Mouse (Mus musculus) thymus, adult 2 months (tissue): ENCODE data around the gene Yipf6.

Source experiments
- CTCF ChIP-seq: fragments of 200-500 bp; IDR thresholded peaks from 2 replicates; pipeline ENCODE4 v1.5.1; 2012; ENCODE audit warnings: mild to moderate bottlenecking, control low read depth, low read length, moderate library complexity, borderline replicate concordance; ENCODE audit not compliant: control insufficient read depth, poor library complexity, insufficient read depth; ENCODE audit errors: extremely low read depth
- POLR2A ChIP-seq: fragments of 200-500 bp; IDR thresholded peaks from 2 replicates; pipeline ENCODE4 v1.6.1; 2012; ENCODE audit warnings: mild to moderate bottlenecking, low read length, control low read depth, moderate library complexity; ENCODE audit not compliant: control insufficient read depth, poor library complexity, insufficient read depth; ENCODE audit errors: extremely low read depth

GRCm38 (mm10) chrX:98898307-98898706 lies 37.8 kb upstream of the Yipf6 start:
- TF ChIP-seq POLR2A = no peak
- TF ChIP-seq CTCF = no peak
